Mouse (Mus musculus): ENCODE measurements at regions not wholly inside any gene's neighbourhood (a gene's known extent, or its start where the extent isn't known, plus 50 kb on each side); places are given as distances from the start of the nearest gene placed in this dataset.
"Not testable (repeated sequence)": the region's sequence is repeated elsewhere in the genome, so short reads cannot be mapped to it uniquely, and the experiment has no call there.

GRCm38 (mm10) chr2:78600753-78601152 is 267.2 kb upstream of the Ube2e3 start:
- DNase-seq (ENCODE audit: low spot score), result no peak

GRCm38 (mm10) chr2:78598039-78598438 is 269.9 kb upstream of the Ube2e3 start:
- DNase-seq (ENCODE audit: low spot score), result no peak

GRCm38 (mm10) chr2:78596251-78596650 is 271.7 kb upstream of the Ube2e3 start:
- no peak for DNase-seq (ENCODE audit: low spot score)

GRCm38 (mm10) chr2:78580013-78580412 is 287.9 kb upstream of the Ube2e3 start:
- no peak for DNase-seq (ENCODE audit: low spot score)

GRCm38 (mm10) chr2:78572492-78572891 is 295.4 kb upstream of the Ube2e3 start:
- no peak for DNase-seq (ENCODE audit: low spot score)

GRCm38 (mm10) chr2:78558128-78558527 is 309.8 kb upstream of the Ube2e3 start:
- DNase-seq (ENCODE audit: low spot score), result no peak

- no peak for DNase-seq (ENCODE audit: low spot score)
Observed at GRCm38 (mm10) chr2:78551085-78551484, 316.8 kb upstream of the Ube2e3 start.

- no peak for DNase-seq (ENCODE audit: low spot score)
Observed at GRCm38 (mm10) chr2:78548683-78549467, 319.0 kb upstream of the Ube2e3 start.

GRCm38 (mm10) chr2:78547286-78547685 is 320.6 kb upstream of the Ube2e3 start:
- no peak for DNase-seq (ENCODE audit: low spot score)

GRCm38 (mm10) chr2:78540422-78540821 is 327.5 kb upstream of the Ube2e3 start:
- no peak for DNase-seq (ENCODE audit: low spot score)

GRCm38 (mm10) chr2:78539592-78540300 is 328.2 kb upstream of the Ube2e3 start:
- no peak for DNase-seq (ENCODE audit: low spot score)

- DNase-seq (ENCODE audit: low spot score), result no peak
Observed at GRCm38 (mm10) chr2:78537574-78537973, 330.4 kb upstream of the Ube2e3 start.

- DNase-seq (ENCODE audit: low spot score), result not testable (repeated sequence)
Observed at GRCm38 (mm10) chr2:78533881-78534280, 334.0 kb upstream of the Ube2e3 start.

GRCm38 (mm10) chr2:78530535-78530934 is 337.4 kb upstream of the Ube2e3 start:
- no peak for DNase-seq (ENCODE audit: low spot score)

GRCm38 (mm10) chr2:78520258-78521023 is 347.5 kb upstream of the Ube2e3 start:
- DNase-seq (ENCODE audit: low spot score), result no peak

GRCm38 (mm10) chr2:78493115-78493514 is 374.8 kb upstream of the Ube2e3 start:
- DNase-seq (ENCODE audit: low spot score), result no peak

GRCm38 (mm10) chr2:78480036-78480435 is 387.9 kb upstream of the Ube2e3 start:
- DNase-seq (ENCODE audit: low spot score), result no peak

GRCm38 (mm10) chr2:78459444-78459843 is 408.5 kb upstream of the Ube2e3 start:
- no peak for DNase-seq (ENCODE audit: low spot score)

GRCm38 (mm10) chr2:78453411-78453810 is 414.5 kb upstream of the Ube2e3 start:
- no peak for DNase-seq (ENCODE audit: low spot score)

- no peak for DNase-seq (ENCODE audit: low spot score)
Observed at GRCm38 (mm10) chr2:78436816-78437215, 431.1 kb upstream of the Ube2e3 start.

GRCm38 (mm10) chr2:78435071-78435470 is 432.9 kb upstream of the Ube2e3 start:
- DNase-seq (ENCODE audit: low spot score), result no peak

- DNase-seq (ENCODE audit: low spot score), result no peak
Observed at GRCm38 (mm10) chr2:78427659-78428336, 440.1 kb upstream of the Ube2e3 start.

All from urinary bladder, postnatal 14 days (tissue).